Mouse (Mus musculus): Measurements from ENCODE around the gene 6030458C11Rik. TPM values are rescaled to one million over a fixed set of nuclear protein-coding genes. Genes with fewer than 3 reads are reported as not detected.

Gene 6030458C11Rik
- total RNA-seq, 2 experiments from 2014 or later = 18.6 to 26.5 TPM

GRCm38 (mm10) chr15:12766848-12767247 is 57.6 kb downstream of the 6030458C11Rik start:
- no peak for ATAC-seq (replicated peaks; ENCODE audit: poor library complexity, severe bottlenecking)

GRCm38 (mm10) chr15:12763147-12763546 is 61.3 kb downstream of the 6030458C11Rik start:
- no peak for ATAC-seq (replicated peaks; ENCODE audit: poor library complexity, severe bottlenecking)

- no peak for ATAC-seq (replicated peaks; ENCODE audit: poor library complexity, severe bottlenecking)
Observed at GRCm38 (mm10) chr15:12762258-12762913, 62.1 kb downstream of the 6030458C11Rik start.

- ATAC-seq (replicated peaks; ENCODE audit: poor library complexity, severe bottlenecking) = no peak
Observed at GRCm38 (mm10) chr15:12760747-12761146, 63.7 kb downstream of the 6030458C11Rik start.

- no peak for ATAC-seq (replicated peaks; ENCODE audit: poor library complexity, severe bottlenecking)
Observed at GRCm38 (mm10) chr15:12758461-12758860, 66.0 kb downstream of the 6030458C11Rik start.

Other genes with a start within 250 kb of the 6030458C11Rik start
- gene Pdzd2, start 84.7 kb downstream of the 6030458C11Rik start, total RNA-seq (2014; fragmentation: Nextera tagmentation) = 0.13 and 0.28 TPM in 2 replicates
- gene Pdzd2, start 84.7 kb downstream of the 6030458C11Rik start, total RNA-seq (2017) = 0.15 and 0.17 TPM in 2 replicates
- gene Drosha, start 166 bp upstream of the 6030458C11Rik start, total RNA-seq (2014; fragmentation: Nextera tagmentation) = 33.0 and 42.1 TPM in 2 replicates
- gene Drosha, start 166 bp upstream of the 6030458C11Rik start, total RNA-seq (2017) = 12.1 and 23.5 TPM in 2 replicates